Mouse (Mus musculus) spleen, adult 2 months (tissue): Measurements from ENCODE around the gene Agpat4. TPM values are rescaled to one million over a fixed set of nuclear protein-coding genes. Genes with fewer than 3 reads are reported as not detected.

Experiments used
- DNase-seq, 2 experiments: peaks; one replicate each; pipeline versions ENCODE4 v3.0.0 to v3.0.0-alpha.2; 2012 to 2021; ENCODE audit warnings: low spot score in 2 of 2, low read depth in 1 of 2
- H3K27ac ChIP-seq: fragments of 200-500 bp; 2 replicates; pipeline ENCODE4 v1.5.1; 2012; ENCODE audit warnings: low read length, inconsistent platforms; ENCODE audit not compliant: insufficient read depth
- H3K27me3 ChIP-seq: fragments of 200-500 bp; 2 replicates; pipeline ENCODE4 v1.6.1; 2012; ENCODE audit warnings: mild to moderate bottlenecking, moderate library complexity, low read length, inconsistent platforms; ENCODE audit not compliant: control insufficient read depth, insufficient read depth
- H3K36me3 ChIP-seq: fragments of 200-500 bp; 2 replicates; pipeline ENCODE4 v1.6.1; 2012; ENCODE audit warnings: mild to moderate bottlenecking, low read length, inconsistent platforms; ENCODE audit not compliant: control insufficient read depth, insufficient read depth
- H3K4me1 ChIP-seq: fragments of 200-500 bp; 2 replicates; pipeline ENCODE4 v1.6.1; 2011; ENCODE audit warnings: inconsistent platforms; ENCODE audit not compliant: control insufficient read depth, insufficient read depth, insufficient read length
- H3K4me3 ChIP-seq: fragments of 200-500 bp; 2 replicates; pipeline ENCODE4 v1.5.1; 2011; ENCODE audit warnings: mild to moderate bottlenecking, inconsistent platforms; ENCODE audit not compliant: insufficient read depth, insufficient read length; ENCODE audit errors: extremely low read depth
- CTCF ChIP-seq: fragments of 200-500 bp; IDR thresholded peaks from 2 replicates; pipeline ENCODE4 v1.5.1; 2011; ENCODE audit warnings: mild to moderate bottlenecking, inconsistent platforms; ENCODE audit not compliant: insufficient read depth, insufficient read length, insufficient replicate concordance; ENCODE audit errors: extremely low read depth
- POLR2A ChIP-seq: fragments of 200-500 bp; IDR thresholded peaks from 2 replicates; pipeline ENCODE4 v1.6.1; 2011; ENCODE audit warnings: low read depth, low read length, inconsistent platforms
- WGBS: fragments of 180-500 bp; shearing (Covaris S2); methylation state at CpG from one replicate; pipeline ENCODE4 v1.1.7; 2018; 5-methylcytosine and 5-hydroxymethylcytosine counted together
- polyA plus RNA-seq: library from polyadenylated mRNA; depleted of rRNA; stranded (reverse); fragments of >200 nt; gene quantifications from 2 replicates; pipeline ENCODE4 v1.2.3, GENCODE M21; 2012

The Agpat4 gene
- polyA plus RNA-seq, 1 experiment, result 14.4 TPM

DNA sequence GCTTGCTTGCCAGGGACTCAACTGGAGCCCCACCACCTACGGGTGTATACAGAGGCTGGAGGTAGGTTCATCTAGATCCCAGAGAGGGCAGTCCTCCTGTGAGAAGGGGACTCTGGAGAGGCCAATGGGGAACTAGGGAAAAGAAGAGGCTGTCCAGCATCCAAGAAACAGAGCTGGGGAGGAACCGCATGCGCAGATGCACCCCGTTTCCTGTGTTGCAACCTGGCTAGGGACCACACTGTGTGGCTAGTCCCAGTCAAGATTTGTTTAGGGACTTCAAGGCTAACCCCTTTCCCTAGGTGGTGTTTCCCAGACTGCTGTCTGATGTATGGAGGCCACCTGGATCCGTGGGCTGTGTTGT lies 41.5 kb downstream of the Agpat4 start:
- H3K4me3 ChIP-seq, result no peak overlapping the region
- TF ChIP-seq CTCF, result no peak
- TF ChIP-seq POLR2A, result no peak
- 0 out of 2 replicates have a peak overlapping the region, but pooled peaks have one; percentile 33 for H3K27ac ChIP-seq
- DNase-seq, result no peak
- no peaks in the 10 kb centered on the region for H3K27me3 ChIP-seq
- peaks cover 43% of the 10 kb centered on the region; the same call in 1 of the 2 replicates for H3K4me1 ChIP-seq
- WGBS, result 85% methylated on average over 5 of the region's 5 CpGs
- H3K36me3 ChIP-seq, result no peaks in the 10 kb centered on the region

- Histone ChIP-seq H3K36me3 (no peaks in the 10 kb centered on the region), H3K27ac (no peak overlapping the region), H3K4me3 (no peak overlapping the region), H3K27me3 (no peaks in the 10 kb centered on the region), H3K4me1 (peaks cover 44% of the 10 kb centered on the region; the same call in 1 of the 2 replicates)
- no peak for DNase-seq
- 66% methylated on average over 2 of the region's 2 CpGs for WGBS
- TF ChIP-seq POLR2A (no peak), CTCF (no peak)
Measured at GRCm38 (mm10) chr17:12160540-12160939, 42.0 kb downstream of the Agpat4 start.

- Histone ChIP-seq H3K4me1 (peaks cover 50% of the 10 kb centered on the region; the same call in 1 of the 2 replicates), H3K36me3 (no peaks in the 10 kb centered on the region), H3K27me3 (no peaks in the 10 kb centered on the region), H3K4me3 (no peak overlapping the region), H3K27ac (no peak overlapping the region)
- TF ChIP-seq POLR2A (no peak), CTCF (no peak)
- WGBS, result 53% methylated on average over 13 of the region's 13 CpGs
- no peak for DNase-seq
Measured at GRCm38 (mm10) chr17:12160984-12161764, 42.7 kb downstream of the Agpat4 start.

- TF ChIP-seq CTCF (no peak), POLR2A (no peak)
- no peak for DNase-seq
- H3K4me1 ChIP-seq, result peaks cover 50% of the 10 kb centered on the region; the same call in 1 of the 2 replicates
- 66% methylated on average over 7 of the region's 7 CpGs for WGBS
- H3K27me3 ChIP-seq, result no peaks in the 10 kb centered on the region
- no peak overlapping the region for H3K27ac ChIP-seq
- H3K4me3 ChIP-seq, result no peak overlapping the region
- no peaks in the 10 kb centered on the region for H3K36me3 ChIP-seq
Measured at GRCm38 (mm10) chr17:12161877-12162276, 43.4 kb downstream of the Agpat4 start.

DNA sequence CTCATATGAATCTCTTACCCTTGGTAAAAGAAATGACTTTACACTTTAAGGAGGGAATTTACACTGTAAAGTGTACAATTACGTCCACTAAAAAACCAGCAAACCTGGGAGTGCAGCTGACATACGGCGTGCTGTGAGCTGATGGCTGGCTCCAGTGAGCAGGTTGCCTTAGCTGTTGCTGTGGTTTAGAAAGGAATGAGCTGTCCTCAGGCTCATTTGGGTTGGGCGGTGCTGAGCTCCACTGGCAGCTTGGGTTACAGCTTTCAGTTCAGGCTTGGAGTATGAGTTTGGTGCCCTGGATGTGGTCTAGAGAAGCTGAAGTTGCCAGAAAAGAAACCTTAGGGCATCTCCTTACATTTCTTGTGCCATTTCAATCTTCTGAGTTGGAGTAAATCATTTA lies 44.3 kb downstream of the Agpat4 start:
- H3K27me3 ChIP-seq, result no peaks in the 10 kb centered on the region
- no peak overlapping the region for H3K4me3 ChIP-seq
- peaks cover 50% of the 10 kb centered on the region; the same call in 1 of the 2 replicates for H3K4me1 ChIP-seq
- no peak for DNase-seq
- WGBS, result 67% methylated on average over 4 of the region's 4 CpGs
- TF ChIP-seq CTCF, result no peak
- no peak for TF ChIP-seq POLR2A
- H3K36me3 ChIP-seq, result no peaks in the 10 kb centered on the region
- 0 out of 2 replicates have a peak overlapping the region, but pooled peaks have one; percentile 5 for H3K27ac ChIP-seq

DNA sequence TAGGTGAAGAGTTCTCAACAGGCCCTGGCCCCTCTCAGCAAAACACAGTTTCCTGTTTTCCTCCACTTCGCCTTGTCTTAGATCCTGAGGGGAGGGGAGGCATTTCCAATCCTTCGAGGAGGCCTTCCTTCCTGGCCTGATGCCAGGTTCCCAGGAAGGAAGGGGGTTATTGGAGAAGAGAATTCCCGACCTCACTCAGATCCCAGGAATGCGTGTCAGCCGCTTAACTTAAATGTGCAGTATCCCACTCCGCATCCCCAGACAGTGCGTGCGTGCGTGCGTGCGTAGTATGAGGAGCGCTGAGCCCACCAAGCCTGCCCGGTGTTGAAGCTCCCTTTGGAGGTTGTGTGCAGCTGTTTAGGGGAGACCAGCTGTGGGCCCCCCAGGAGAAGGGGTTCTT lies 44.9 kb downstream of the Agpat4 start:
- no peak overlapping the region for H3K27ac ChIP-seq
- no peak for TF ChIP-seq POLR2A
- TF ChIP-seq CTCF, result no peak
- peaks cover 50% of the 10 kb centered on the region; the same call in 1 of the 2 replicates for H3K4me1 ChIP-seq
- no peaks in the 10 kb centered on the region for H3K36me3 ChIP-seq
- DNase-seq, result no peak
- 81% methylated on average over 13 of the region's 13 CpGs for WGBS
- H3K27me3 ChIP-seq, result no peaks in the 10 kb centered on the region
- no peak overlapping the region for H3K4me3 ChIP-seq

GRCm38 (mm10) chr17:12163903-12164302 lies 45.4 kb downstream of the Agpat4 start:
- Histone ChIP-seq H3K4me3 (no peak overlapping the region), H3K27me3 (no peaks in the 10 kb centered on the region), H3K27ac (no peak overlapping the region), H3K4me1 (peaks cover 47% of the 10 kb centered on the region; the same call in 1 of the 2 replicates), H3K36me3 (no peaks in the 10 kb centered on the region)
- no peak for DNase-seq
- TF ChIP-seq POLR2A (no peak), CTCF (no peak)
- WGBS, result 92% methylated on average over 7 of the region's 7 CpGs
